Mouse (Mus musculus): ENCODE measurements around the gene Sox12. TPM values are rescaled to one million over a fixed set of nuclear protein-coding genes. Genes with fewer than 3 reads are reported as not detected.

Sox12 gene
- polyA plus RNA-seq, 1 experiment from 2014 or later, result 19.6 TPM

DNA sequence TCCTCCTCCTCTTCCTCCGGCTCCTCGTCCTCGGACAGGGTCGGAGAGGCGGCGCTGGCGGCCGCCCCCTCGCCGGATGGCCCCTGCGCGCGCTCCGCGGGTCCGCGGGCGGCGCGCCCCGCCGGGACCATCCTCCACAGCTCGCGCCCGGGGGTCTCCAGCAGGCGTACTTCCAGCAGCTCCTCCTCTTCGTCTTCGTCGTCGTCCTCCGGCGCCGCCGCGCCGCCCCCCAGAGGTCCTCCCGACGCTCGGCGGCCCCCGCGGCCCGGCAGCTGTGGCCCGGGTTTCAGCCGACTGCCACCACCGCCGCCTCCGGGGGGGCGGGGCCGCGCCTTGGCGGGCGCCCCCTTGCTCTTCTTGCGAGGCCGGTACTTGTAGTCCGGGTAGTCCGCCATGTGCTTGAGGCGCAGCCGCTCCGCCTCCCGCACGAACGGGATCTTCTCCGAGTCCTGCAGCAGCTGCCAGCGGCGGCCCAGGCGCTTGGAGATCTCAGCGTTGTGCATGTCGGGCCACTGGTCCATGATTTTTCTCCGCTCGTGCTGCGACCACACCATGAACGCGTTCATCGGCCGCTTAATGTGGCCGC, 766 bp downstream of the Sox12 start:
- Histone ChIP-seq H3K36me3 (peaks cover 13% of the 10 kb centered on the region; the same call in 1 of the 2 replicates), H3K9me3 (replicated peaks) (no peaks in the 10 kb centered on the region), H3K4me1 (peaks cover 44% of the 10 kb centered on the region), H3K9ac (peak overlapping the region; percentile 98), H3K27ac (peak overlapping the region; percentile 100), H3K4me3 (peak overlapping the region; percentile 90), H3K4me2 (replicated peaks) (peak overlapping the region; percentile 76), H3K27me3 (no peaks in the 10 kb centered on the region)
- under 1% methylated on average over 54 of the region's 77 CpGs for WGBS
- peak; percentile 4 for ATAC-seq (ENCODE audit: low FRiP score)

DNA sequence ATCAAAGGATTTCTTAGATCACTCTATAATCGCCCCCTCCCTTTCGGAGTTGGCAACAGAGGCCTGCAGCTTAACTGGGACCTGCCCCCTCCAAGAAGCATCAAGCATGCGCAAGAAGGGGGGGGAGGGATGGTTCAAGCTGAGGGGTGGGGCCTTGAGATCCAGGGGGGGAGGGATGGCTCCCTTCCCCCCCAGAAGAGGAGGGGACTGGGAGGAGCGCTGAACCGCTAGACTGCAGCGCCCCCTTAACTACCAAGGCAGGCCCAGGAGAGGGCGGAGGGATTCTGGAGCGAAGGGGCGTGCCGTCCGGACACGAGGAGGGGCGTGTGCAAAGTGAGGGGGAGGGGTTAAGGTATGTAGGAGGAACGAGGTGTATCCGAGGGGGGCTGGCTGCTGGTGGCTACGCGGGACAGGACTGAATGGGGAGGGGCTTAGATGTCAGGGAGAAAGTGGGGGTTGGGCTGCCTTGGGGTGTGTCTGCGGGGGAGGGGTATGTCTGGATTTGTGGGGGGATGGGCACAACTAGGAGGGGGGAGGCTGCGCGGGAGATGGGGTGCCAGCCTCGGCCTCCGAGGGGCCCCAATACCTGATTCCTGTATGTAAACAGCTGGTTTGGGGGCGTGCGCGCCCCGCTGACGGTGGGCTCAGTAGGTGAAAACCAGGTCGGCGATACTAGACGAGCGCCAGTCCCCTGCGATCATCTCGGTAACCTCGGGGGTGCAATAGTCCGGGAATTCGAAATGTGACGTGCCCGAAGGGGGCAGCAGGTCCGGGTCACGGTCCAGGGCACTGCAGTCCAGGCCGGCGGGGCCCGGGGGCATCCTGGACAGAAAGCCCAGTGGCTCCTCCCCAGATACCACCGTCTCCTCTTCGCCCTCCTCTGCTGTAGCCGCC, 1.5 kb downstream of the Sox12 start:
- H3K27ac ChIP-seq, result peak overlapping the region; percentile 100
- H3K9me3 ChIP-seq (replicated peaks), result no peaks in the 10 kb centered on the region
- WGBS, result under 1% methylated on average over 42 of the region's 46 CpGs
- H3K27me3 ChIP-seq, result no peaks in the 10 kb centered on the region
- H3K4me2 ChIP-seq (replicated peaks), result peak overlapping the region; percentile 76
- peak overlapping the region; percentile 90 for H3K4me3 ChIP-seq
- peaks cover 13% of the 10 kb centered on the region; the same call in 1 of the 2 replicates for H3K36me3 ChIP-seq
- peak; percentile 70 for ATAC-seq (ENCODE audit: low FRiP score)
- H3K4me1 ChIP-seq, result peaks cover 44% of the 10 kb centered on the region
- H3K9ac ChIP-seq, result peak overlapping the region; percentile 98

GRCm38 (mm10) chr2:152395271-152395920, 2.5 kb downstream of the Sox12 start:
- Histone ChIP-seq H3K4me1 (peaks cover 43% of the 10 kb centered on the region), H3K4me2 (replicated peaks) (peak overlapping the region; percentile 76), H3K27ac (peak overlapping the region; percentile 100), H3K27me3 (no peaks in the 10 kb centered on the region), H3K36me3 (peaks cover 13% of the 10 kb centered on the region; the same call in 1 of the 2 replicates), H3K9ac (peak overlapping the region; percentile 98), H3K4me3 (peak overlapping the region; percentile 90), H3K9me3 (replicated peaks) (no peaks in the 10 kb centered on the region)
- 28% methylated on average over 13 of the region's 13 CpGs for WGBS
- ATAC-seq (ENCODE audit: low FRiP score), result no peak

DNA sequence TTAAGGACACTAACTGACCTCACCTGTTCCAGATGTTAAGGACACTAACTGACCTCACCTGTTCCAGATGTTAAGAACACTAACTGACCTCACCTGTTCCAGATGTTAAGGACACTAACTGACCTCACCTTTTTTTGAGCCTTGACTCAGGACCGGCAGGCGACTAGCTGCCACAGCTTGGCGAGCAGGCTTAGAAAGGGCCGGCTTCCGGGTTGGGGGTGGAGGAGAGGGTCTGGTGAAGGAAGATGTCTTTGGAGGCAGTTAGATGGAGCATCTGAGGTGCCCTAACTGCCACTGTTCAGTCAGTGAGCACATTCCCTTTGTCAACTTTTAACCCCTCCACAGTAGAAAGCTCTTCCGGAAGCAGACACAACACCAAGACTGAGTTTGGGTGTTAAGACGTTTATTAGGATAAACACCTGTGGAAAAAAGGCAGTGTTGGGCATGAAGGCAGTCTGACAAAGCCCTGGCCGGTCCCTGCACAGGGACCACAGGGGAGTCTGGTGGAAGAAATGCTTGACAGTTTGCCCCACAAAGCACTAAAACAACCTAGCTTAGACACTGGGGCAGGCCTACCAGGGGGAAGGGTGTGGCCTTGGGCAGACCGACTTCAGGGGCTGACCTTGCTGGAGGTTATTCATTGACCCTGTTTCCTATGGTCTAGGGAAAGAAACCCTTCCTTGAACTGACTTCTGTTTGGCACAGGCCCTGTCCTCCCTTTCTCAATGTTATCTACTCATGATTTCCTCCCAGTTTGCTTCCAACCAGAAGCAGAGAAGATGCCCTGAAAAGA, 4.4 kb downstream of the Sox12 start:
- no peaks in the 10 kb centered on the region for H3K27me3 ChIP-seq
- peaks cover 13% of the 10 kb centered on the region; the same call in 1 of the 2 replicates for H3K36me3 ChIP-seq
- no peak for ATAC-seq (ENCODE audit: low FRiP score)
- H3K9me3 ChIP-seq (replicated peaks), result no peaks in the 10 kb centered on the region
- no peak overlapping the region for H3K27ac ChIP-seq
- peak overlapping the region; percentile 76 for H3K4me2 ChIP-seq (replicated peaks)
- H3K9ac ChIP-seq, result 0 out of 2 replicates have a peak overlapping the region, but pooled peaks have one; percentile 32
- peaks cover 31% of the 10 kb centered on the region for H3K4me1 ChIP-seq
- WGBS, result 53% methylated on average over 9 of the region's 9 CpGs
- 0 out of 2 replicates have a peak overlapping the region, but pooled peaks have one; percentile 90 for H3K4me3 ChIP-seq

- ATAC-seq (ENCODE audit: low FRiP score), result no peak
- peaks cover 13% of the 10 kb centered on the region; the same call in 1 of the 2 replicates for H3K36me3 ChIP-seq
- H3K4me2 ChIP-seq (replicated peaks), result peak overlapping the region; percentile 76; the same call in 1 of the 2 replicates
- peaks cover 31% of the 10 kb centered on the region for H3K4me1 ChIP-seq
- H3K27ac ChIP-seq, result no peak overlapping the region
- H3K27me3 ChIP-seq, result no peaks in the 10 kb centered on the region
- no peaks in the 10 kb centered on the region for H3K9me3 ChIP-seq (replicated peaks)
- WGBS, result 13% methylated on average over 3 of the region's 3 CpGs
- H3K4me3 ChIP-seq, result no peak overlapping the region
- no peak overlapping the region for H3K9ac ChIP-seq
These were observed 5.1 kb downstream of the Sox12 start for GRCm38 (mm10) chr2:152392786-152393185.

GRCm38 (mm10) chr2:152384191-152384590, 13.7 kb downstream of the Sox12 start:
- ATAC-seq (ENCODE audit: low FRiP score), result no peak
- Histone ChIP-seq H3K36me3 (no peaks in the 10 kb centered on the region), H3K4me3 (no peak overlapping the region), H3K4me1 (no peaks in the 10 kb centered on the region), H3K4me2 (replicated peaks) (no peak overlapping the region), H3K27ac (no peak overlapping the region), H3K9me3 (replicated peaks) (no peaks in the 10 kb centered on the region), H3K27me3 (no peaks in the 10 kb centered on the region), H3K9ac (no peak overlapping the region)
- WGBS, result 91% methylated on average over 4 of the region's 4 CpGs

DNA sequence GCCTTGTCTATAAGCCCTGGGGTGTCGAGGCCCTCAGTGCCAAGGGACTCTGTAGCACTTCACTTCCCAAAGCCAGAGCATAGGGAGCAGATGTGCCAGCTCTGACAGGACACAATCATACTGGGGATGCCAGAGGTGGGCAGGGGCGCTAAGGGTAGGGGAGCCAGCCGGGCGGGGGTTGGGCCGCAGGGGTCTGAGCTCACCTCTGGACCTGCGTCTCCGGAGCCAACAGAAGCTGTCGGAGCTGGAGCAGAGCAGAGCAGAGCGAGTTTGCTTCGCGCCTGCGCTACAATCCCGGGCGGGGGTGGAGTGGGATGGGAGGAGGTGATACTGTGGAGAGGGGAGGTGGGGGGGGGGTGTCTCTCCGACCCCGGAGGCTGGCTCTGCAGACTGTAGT, 21.5 kb downstream of the Sox12 start, which contains the start of gene Nrsn2:
Gene Nrsn2 (minus strand): TSS at position 294 of the 397 bp plus-strand sequence.
- Histone ChIP-seq H3K27ac (peak within 1 kb of the TSS; percentile 92), H3K4me3 (peak within 1 kb of the TSS; percentile 34), H3K4me1 (peaks cover 30% of the 10 kb centered on the region), H3K4me2 (replicated peaks) (peak within 1 kb of the TSS; percentile 53), H3K36me3 (no peaks in the 10 kb centered on the region), H3K9ac (peak within 1 kb of the TSS; percentile 59), H3K9me3 (replicated peaks) (no peaks in the 10 kb centered on the region), H3K27me3 (peaks cover 15% of the 10 kb centered on the region)
- peak; percentile 71 for ATAC-seq (ENCODE audit: low FRiP score)
- WGBS, result under 1% methylated on average over 16 of the region's 16 CpGs

- 3% methylated on average over 20 of the region's 21 CpGs for WGBS
- ATAC-seq (ENCODE audit: low FRiP score), result peak; percentile 91
- H3K27me3 ChIP-seq, result peaks cover 15% of the 10 kb centered on the region
- peak overlapping the region; percentile 34 for H3K4me3 ChIP-seq
- H3K9ac ChIP-seq, result peak overlapping the region; percentile 59
- no peaks in the 10 kb centered on the region for H3K36me3 ChIP-seq
- no peaks in the 10 kb centered on the region for H3K9me3 ChIP-seq (replicated peaks)
- H3K4me2 ChIP-seq (replicated peaks), result peak overlapping the region; percentile 53
- peaks cover 30% of the 10 kb centered on the region for H3K4me1 ChIP-seq
- H3K27ac ChIP-seq, result peak overlapping the region; percentile 92
These were observed 22.1 kb downstream of the Sox12 start for GRCm38 (mm10) chr2:152375652-152376344.

DNA sequence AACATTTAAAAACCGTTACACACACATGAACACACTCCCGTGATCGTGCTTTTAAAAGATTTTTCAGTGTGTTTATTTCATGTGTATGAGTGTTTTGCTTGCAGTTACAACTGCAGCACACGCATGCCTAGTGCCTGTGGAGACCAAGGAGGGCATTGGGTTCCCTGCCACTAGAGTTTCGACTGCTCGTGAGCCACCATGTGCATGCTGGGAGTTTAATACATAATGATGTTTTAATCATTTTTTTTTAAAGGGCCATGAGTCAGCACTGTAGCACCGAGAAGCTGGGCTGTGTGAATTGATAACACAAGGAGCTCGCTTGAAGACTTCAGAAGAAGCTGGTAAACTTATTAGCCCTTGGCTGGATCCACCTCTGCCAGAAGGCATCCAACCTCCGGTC, 24.3 kb downstream of the Sox12 start:
- 86% methylated on average over 9 of the region's 9 CpGs for WGBS
- Histone ChIP-seq H3K9ac (no peak overlapping the region), H3K27ac (no peak overlapping the region), H3K4me1 (peaks cover 30% of the 10 kb centered on the region), H3K27me3 (peaks cover 15% of the 10 kb centered on the region), H3K36me3 (no peaks in the 10 kb centered on the region), H3K4me2 (replicated peaks) (no peak overlapping the region), H3K9me3 (replicated peaks) (no peaks in the 10 kb centered on the region), H3K4me3 (no peak overlapping the region)
- ATAC-seq (ENCODE audit: low FRiP score), result no peak

DNA sequence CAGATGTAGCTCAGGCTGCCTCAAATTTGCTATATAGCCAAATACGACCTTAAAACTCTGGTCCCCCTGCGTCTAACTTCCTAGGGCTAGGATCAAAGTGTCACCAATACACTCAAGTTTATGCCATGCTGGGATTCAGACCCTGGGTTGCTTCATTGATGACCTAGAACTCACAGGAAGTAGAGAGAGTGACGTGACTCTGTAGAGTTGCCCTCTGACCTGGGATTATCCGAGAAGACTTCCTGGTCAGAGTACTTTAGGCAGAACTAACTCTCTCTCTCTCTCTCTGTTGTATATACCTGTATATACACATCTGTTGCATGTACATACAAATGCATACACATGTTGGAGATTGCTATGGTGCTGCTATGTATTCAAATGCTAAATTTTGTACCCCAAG, 25.2 kb downstream of the Sox12 start:
- H3K9ac ChIP-seq, result no peak overlapping the region
- WGBS, result 73% methylated on average over 4 of the region's 4 CpGs

GRCm38 (mm10) chr2:152372104-152372503, 25.8 kb downstream of the Sox12 start:
- Histone ChIP-seq H3K36me3 (no peaks in the 10 kb centered on the region), H3K27me3 (peaks cover 13% of the 10 kb centered on the region), H3K9ac (no peak overlapping the region), H3K4me3 (no peak overlapping the region), H3K9me3 (replicated peaks) (no peaks in the 10 kb centered on the region), H3K27ac (no peak overlapping the region), H3K4me1 (peaks cover 30% of the 10 kb centered on the region), H3K4me2 (replicated peaks) (no peak overlapping the region)
- ATAC-seq (ENCODE audit: low FRiP score), result no peak
- WGBS, result 87% methylated on average over 7 of the region's 7 CpGs

More for the DNA sequence above, 25.2 kb downstream of the Sox12 start:
- Histone ChIP-seq H3K27me3 (peaks cover 15% of the 10 kb centered on the region), H3K4me2 (replicated peaks) (no peak overlapping the region), H3K4me1 (peaks cover 30% of the 10 kb centered on the region), H3K27ac (no peak overlapping the region), H3K36me3 (no peaks in the 10 kb centered on the region), H3K4me3 (no peak overlapping the region), H3K9me3 (replicated peaks) (no peaks in the 10 kb centered on the region)
- ATAC-seq (ENCODE audit: low FRiP score), result no peak

Measured in hindbrain, embryonic 12.5 days (tissue).